Mouse (Mus musculus): ENCODE data around the gene Plagl1.

Plagl1 gene

GRCm38 (mm10) chr10:13135276-13135675, 75.0 kb downstream of the Plagl1 start:
- CTCF ChIA-PET = no interaction called here

- CTCF ChIA-PET = no interaction called here
Observed at GRCm38 (mm10) chr10:13135751-13136150, 75.4 kb downstream of the Plagl1 start.

GRCm38 (mm10) chr10:13137906-13138305, 77.6 kb downstream of the Plagl1 start:
- CTCF ChIA-PET = no interaction called here

GRCm38 (mm10) chr10:13140434-13140833, 80.1 kb downstream of the Plagl1 start:
- CTCF ChIA-PET = no interaction called here

GRCm38 (mm10) chr10:13150435-13150834, 90.1 kb downstream of the Plagl1 start:
- CTCF ChIA-PET = no interaction called here

GRCm38 (mm10) chr10:13151353-13151752, 91.0 kb downstream of the Plagl1 start:
- CTCF ChIA-PET = no interaction called here

GRCm38 (mm10) chr10:13152811-13153364, 92.6 kb downstream of the Plagl1 start:
- CTCF ChIA-PET = interaction anchor here (0.7 kb wide), 1 partner anchor 12 kb away, joined by 4 read pairs; no protein-coding TSS in a partner anchor

- CTCF ChIA-PET = no interaction called here
Observed at GRCm38 (mm10) chr10:13155377-13155776, 95.1 kb downstream of the Plagl1 start.

- CTCF ChIA-PET = no interaction called here
Observed at GRCm38 (mm10) chr10:13160913-13161312, 100.6 kb downstream of the Plagl1 start.

GRCm38 (mm10) chr10:13162031-13162430, 101.7 kb downstream of the Plagl1 start:
- CTCF ChIA-PET = no interaction called here

GRCm38 (mm10) chr10:13168461-13168860, 108.2 kb downstream of the Plagl1 start:
- CTCF ChIA-PET = no interaction called here

- CTCF ChIA-PET = no interaction called here
Observed at GRCm38 (mm10) chr10:13170739-13171448, 110.6 kb downstream of the Plagl1 start.

GRCm38 (mm10) chr10:13171461-13171860, 111.2 kb downstream of the Plagl1 start:
- CTCF ChIA-PET = no interaction called here

- CTCF ChIA-PET = no interaction called here
Observed at GRCm38 (mm10) chr10:13172798-13173221, 112.5 kb downstream of the Plagl1 start.

- CTCF ChIA-PET = no interaction called here
Observed at GRCm38 (mm10) chr10:13175866-13176265, 115.6 kb downstream of the Plagl1 start.

GRCm38 (mm10) chr10:13177973-13178624, 117.8 kb downstream of the Plagl1 start, which contains the start of gene Zc2hc1b:
Zc2hc1b (minus strand) TSS chr10:13178023.
- CTCF ChIA-PET = interaction anchor here (0.7 kb wide), 1 partner anchor 673 kb away, joined by 3 read pairs; no protein-coding TSS in a partner anchor

- CTCF ChIA-PET = no interaction called here
Observed at GRCm38 (mm10) chr10:13180211-13180610, 119.9 kb downstream of the Plagl1 start.

All from spleen, embryonic (tissue).